ENCODE assay signal across 12 mouse cellular contexts in genomic region chr2:28287210-28287860, GRCm38 (mm10).
DNase-seq lines count a peak whose midpoint lies in the region; ATAC-seq lines count a peak whose summit lies in the region.
"Had no signal": no experiment of that assay in that cellular context is flagged by ENCODE, and none has a peak within 500 bp of the region (broad histone marks: within the 10 kb centered on the region; RNA-seq: fewer than 3 reads in every experiment).

No protein-coding gene starts in this region.

- intact Hi-C loops in left cerebral cortex, postnatal 14 days (cut with DNase I) = no loop called here

- peak; percentile 61 for DNase-seq in intestine, embryonic 14.5 days (ENCODE audit: low spot score)
- DNase-seq in MN1 (ENCODE audit: low spot score) = peak; percentile 49
- DNase-seq in limb, embryonic 11.5 days (ENCODE audit: low spot score) = peak; percentile 31
- DNase-seq in urinary bladder, adult 2 months (ENCODE audit: low spot score) = no peak
- no peak for DNase-seq in left cerebral cortex, postnatal 14 days (ENCODE audit: low spot score in 2 of 2)
- no peak for DNase-seq in T-cell, adult 2 months (ENCODE audit: low spot score)
- DNase-seq: heart, postnatal 36 days; liver, embryonic 13.5 days had no signal

- no peaks in the 10 kb centered on the region for H3K9me3 ChIP-seq in intestine, embryonic 14.5 days (ENCODE audit: control insufficient read depth, low read length)
- no peaks in the 10 kb centered on the region for H3K9me3 ChIP-seq in intestine, embryonic 15.5 days
- H3K9me3 ChIP-seq in hindbrain, embryonic 15.5 days = no peaks in the 10 kb centered on the region
- H3K9me3 ChIP-seq in limb, embryonic 11.5 days (ENCODE audit: control insufficient read depth, low read length) = no peaks in the 10 kb centered on the region
- H3K9me3 ChIP-seq: forebrain, embryonic 12.5 days; liver, embryonic 13.5 days; midbrain, embryonic 15.5 days had no signal

- peak; percentile 43; the same call in 1 of the 2 replicates for ATAC-seq in intestine, embryonic 14.5 days (replicated peaks; ENCODE audit: low FRiP score, low TSS enrichment, low read depth)
- ATAC-seq in intestine, embryonic 15.5 days = no peak
- peak; percentile 47; the same call in 1 of the 2 replicates for ATAC-seq in hindbrain, embryonic 15.5 days (ENCODE audit: low FRiP score, low read depth)
- ATAC-seq in limb, embryonic 11.5 days (ENCODE audit: insufficient number of reproducible peaks, low FRiP score, low TSS enrichment, low read depth) = no peak
- ATAC-seq: midbrain, embryonic 15.5 days had no signal

- H3K4me3 ChIP-seq in intestine, embryonic 14.5 days (ENCODE audit: low read depth, low read length) = no peak overlapping the region
- no peak overlapping the region for H3K4me3 ChIP-seq in intestine, embryonic 15.5 days (replicated peaks)
- no peak overlapping the region for H3K4me3 ChIP-seq in hindbrain, embryonic 15.5 days
- H3K4me3 ChIP-seq in limb, embryonic 11.5 days (ENCODE audit: low read depth, low read length) = no peak overlapping the region
- H3K4me3 ChIP-seq: forebrain, embryonic 12.5 days; liver, embryonic 13.5 days; midbrain, embryonic 15.5 days had no signal

- H3K27me3 ChIP-seq in intestine, embryonic 14.5 days (replicated peaks; ENCODE audit: control insufficient read depth, insufficient read depth, low read length) = no peaks in the 10 kb centered on the region
- no peaks in the 10 kb centered on the region for H3K27me3 ChIP-seq in intestine, embryonic 15.5 days (replicated peaks)
- no peaks in the 10 kb centered on the region for H3K27me3 ChIP-seq in hindbrain, embryonic 15.5 days
- H3K27me3 ChIP-seq in limb, embryonic 11.5 days (ENCODE audit: control insufficient read depth, insufficient read depth, low read length) = no peaks in the 10 kb centered on the region
- H3K27me3 ChIP-seq: liver, embryonic 13.5 days; midbrain, embryonic 15.5 days had no signal

- 0 out of 2 replicates have a peak, but pooled peaks cover 4% of the 10 kb centered on the region for H3K4me1 ChIP-seq in intestine, embryonic 14.5 days (replicated peaks; ENCODE audit: control insufficient read depth, insufficient read depth, low read length)
- 0 out of 2 replicates have a peak, but pooled peaks cover 6% of the 10 kb centered on the region for H3K4me1 ChIP-seq in intestine, embryonic 15.5 days (replicated peaks)
- H3K4me1 ChIP-seq in hindbrain, embryonic 15.5 days (replicated peaks) = peaks cover 24% of the 10 kb centered on the region
- no peaks in the 10 kb centered on the region; the same call in 1 of the 2 replicates for H3K4me1 ChIP-seq in limb, embryonic 11.5 days (ENCODE audit: control insufficient read depth, insufficient read depth, low read length)
- H3K4me1 ChIP-seq: forebrain, embryonic 12.5 days; liver, embryonic 13.5 days had no signal

- H3K36me3 ChIP-seq in intestine, embryonic 14.5 days (ENCODE audit: control insufficient read depth, insufficient read depth, low read length) = no peaks in the 10 kb centered on the region
- H3K36me3 ChIP-seq in intestine, embryonic 15.5 days = no peaks in the 10 kb centered on the region
- no peaks in the 10 kb centered on the region for H3K36me3 ChIP-seq in hindbrain, embryonic 15.5 days
- H3K36me3 ChIP-seq in limb, embryonic 11.5 days (ENCODE audit: control insufficient read depth, insufficient read depth, low read length) = no peaks in the 10 kb centered on the region
- H3K36me3 ChIP-seq: forebrain, embryonic 12.5 days; liver, embryonic 13.5 days; midbrain, embryonic 15.5 days had no signal

- 26% methylated on average over 10 of the region's 10 CpGs for WGBS in intestine, embryonic 14.5 days
- WGBS in intestine, embryonic 15.5 days = 29% methylated on average over 10 of the region's 10 CpGs
- 29% methylated on average over 10 of the region's 10 CpGs for WGBS in hindbrain, embryonic 15.5 days
- 46% methylated on average over 10 of the region's 10 CpGs for WGBS in limb, embryonic 11.5 days

- no peak overlapping the region for H3K27ac ChIP-seq in intestine, embryonic 14.5 days (ENCODE audit: low read depth)
- H3K27ac ChIP-seq in intestine, embryonic 15.5 days = no peak overlapping the region
- H3K27ac ChIP-seq in hindbrain, embryonic 15.5 days (replicated peaks) = peak overlapping the region; percentile 59
- no peak overlapping the region for H3K27ac ChIP-seq in limb, embryonic 11.5 days (replicated peaks; ENCODE audit: low read depth, low read length)
- H3K27ac ChIP-seq: forebrain, embryonic 12.5 days; liver, embryonic 13.5 days; midbrain, embryonic 15.5 days had no signal

- H3K9ac ChIP-seq in intestine, embryonic 14.5 days (ENCODE audit: low read length) = no peak overlapping the region
- H3K9ac ChIP-seq in intestine, embryonic 15.5 days = no peak overlapping the region
- no peak overlapping the region for H3K9ac ChIP-seq in hindbrain, embryonic 15.5 days
- H3K9ac ChIP-seq in limb, embryonic 11.5 days (ENCODE audit: low read length) = no peak overlapping the region
- H3K9ac ChIP-seq: forebrain, embryonic 12.5 days; liver, embryonic 13.5 days; midbrain, embryonic 15.5 days had no signal

- H3K4me2 ChIP-seq in intestine, embryonic 14.5 days (ENCODE audit: low read length) = no peak overlapping the region
- no peak overlapping the region for H3K4me2 ChIP-seq in intestine, embryonic 15.5 days (replicated peaks)
- H3K4me2 ChIP-seq in hindbrain, embryonic 15.5 days = no peak overlapping the region
- no peak overlapping the region for H3K4me2 ChIP-seq in limb, embryonic 11.5 days (ENCODE audit: low read depth, severe bottlenecking)
- H3K4me2 ChIP-seq: forebrain, embryonic 12.5 days; liver, embryonic 13.5 days; midbrain, embryonic 15.5 days had no signal

Comparison
In these comparisons a context has a peak if more than half of its experiments do, and no peak if none do; other contexts are left out.
1. ATAC-seq: peak in intestine, embryonic 14.5 days (single experiment) and hindbrain, embryonic 15.5 days (single experiment); none in intestine, embryonic 15.5 days (single experiment) and limb, embryonic 11.5 days (single experiment).
2. DNase-seq: peak in intestine, embryonic 14.5 days (single experiment), MN1 (single experiment) and limb, embryonic 11.5 days (single experiment); none in urinary bladder, adult 2 months (single experiment), left cerebral cortex, postnatal 14 days (0 of 2) and T-cell, adult 2 months (single experiment).